Mouse (Mus musculus) layer of hippocampus, adult 9-11 months (tissue): Measurements from ENCODE around the gene Blnk.

Experiments
- DNase-seq: peaks from one replicate; pipeline ENCODE4 v3.0.0; 2022

Gene Blnk

GRCm38 (mm10) chr19:40998469-40999170 lies 4.3 kb upstream of the Blnk start:
- DNase-seq: peak; percentile 35

GRCm38 (mm10) chr19:40996722-40997121 lies 2.4 kb upstream of the Blnk start:
- DNase-seq: no peak

- DNase-seq: peak; percentile 73
Observed at GRCm38 (mm10) chr19:40995449-40996401, 1.4 kb upstream of the Blnk start.

GRCm38 (mm10) chr19:40994911-40995310 lies 576 bp upstream of the Blnk start:
- DNase-seq: no peak

- DNase-seq: peak; percentile 51
Observed at GRCm38 (mm10) chr19:40993356-40993755, 979 bp downstream of the Blnk start.

GRCm38 (mm10) chr19:40992517-40993044 lies 1.8 kb downstream of the Blnk start:
- DNase-seq: no peak

- no peak for DNase-seq
Observed at GRCm38 (mm10) chr19:40992096-40992495, 2.2 kb downstream of the Blnk start.

GRCm38 (mm10) chr19:40991626-40992025 lies 2.7 kb downstream of the Blnk start:
- DNase-seq: no peak

- DNase-seq: no peak
Observed at GRCm38 (mm10) chr19:40990781-40991343, 3.5 kb downstream of the Blnk start.

- DNase-seq: no peak
Observed at GRCm38 (mm10) chr19:40989961-40990600, 4.3 kb downstream of the Blnk start.

GRCm38 (mm10) chr19:40988856-40989255 lies 5.5 kb downstream of the Blnk start:
- DNase-seq: no peak

GRCm38 (mm10) chr19:40984536-40984935 lies 9.8 kb downstream of the Blnk start:
- peak; percentile 52 for DNase-seq

- no peak for DNase-seq
Observed at GRCm38 (mm10) chr19:40980671-40981070, 13.7 kb downstream of the Blnk start.

- DNase-seq: no peak
Observed at GRCm38 (mm10) chr19:40978026-40978425, 16.3 kb downstream of the Blnk start.

- DNase-seq: no peak
Observed at GRCm38 (mm10) chr19:40976946-40977917, 17.1 kb downstream of the Blnk start.

GRCm38 (mm10) chr19:40971273-40971914 lies 22.9 kb downstream of the Blnk start:
- DNase-seq: no peak

- no peak for DNase-seq
Observed at GRCm38 (mm10) chr19:40970775-40971174, 23.6 kb downstream of the Blnk start.

GRCm38 (mm10) chr19:40970301-40970700 lies 24.0 kb downstream of the Blnk start:
- DNase-seq: no peak

- no peak for DNase-seq
Observed at GRCm38 (mm10) chr19:40964936-40965850, 29.1 kb downstream of the Blnk start.

GRCm38 (mm10) chr19:40964367-40964891 lies 29.9 kb downstream of the Blnk start:
- DNase-seq: no peak
